Mouse (Mus musculus) embryonic stem cell, embryonic (primary cell): ENCODE results near the gene Tns2.

Experiments used
- CTCF ChIA-PET, 4 experiments: fragments of 300-600 bp in 2 of 4; fragments of 350-600 bp in 2 of 4; sonication (Branson Sonifier 250); formaldehyde crosslinking; loops; one replicate each; lab custom pipeline; 2022; ENCODE audit warnings: inconsistent platforms in 2 of 4; lab: Charles Lee
- POLR2A ChIA-PET, 4 experiments: fragments of 300-600 bp in 2 of 4; fragments of 350-600 bp in 2 of 4; sonication (Branson Sonifier 250); formaldehyde crosslinking; loops; one replicate each; lab custom pipeline; 2022; ENCODE audit warnings: antibody characterized with exemption in 4 of 4, inconsistent platforms in 1 of 4; lab: Charles Lee

Tns2 gene

GRCm38 (mm10) chr15:102111495-102111829, 11.2 kb downstream of the Tns2 start:
- POLR2A ChIA-PET: interaction anchor here in 3 of 4 experiments (0.5 to 3.4 kb wide), 16 partner anchors 10 to 288 kb away, joined by 3 to 15 read pairs (median 4); partner anchors contain the start of genes Eif4b (in 1 of the 3), Soat2 (in 1 of the 3), Tns2 (in 1 of the 3) and Zfp740 (in 1 of the 3)
- CTCF ChIA-PET: interaction anchor here in 3 of 4 experiments (0.5 to 4.9 kb wide), 9 partner anchors 9 to 46 kb away, joined by 3 to 21 read pairs (median 4); partner anchors contain the start of genes Tns2 (in 2 of the 3) and Soat2 (in 1 of the 3)

- CTCF ChIA-PET: interaction anchor here in 2 of 4 experiments (1.8 to 4.9 kb wide), 3 partner anchors 9 to 12 kb away, joined by 6 to 21 read pairs (median 8); partner anchors contain the start of gene Tns2 (in 2 of the 2)
- POLR2A ChIA-PET: interaction anchor here in 3 of 4 experiments (0.5 to 3.4 kb wide), 14 partner anchors 9 to 709 kb away, joined by 3 to 15 read pairs (median 3); partner anchors contain the start of genes Eif4b (in 1 of the 3), Soat2 (in 1 of the 3), Spryd3 (in 1 of the 3) and Tns2 (in 1 of the 3)
These were observed 12.0 kb downstream of the Tns2 start for GRCm38 (mm10) chr15:102112181-102112580.

GRCm38 (mm10) chr15:102112827-102113226, 12.6 kb downstream of the Tns2 start:
- ChIA-PET POLR2A (interaction anchor here in 3 of 4 experiments (0.5 to 3.4 kb wide), 10 partner anchors 10 to 134 kb away, joined by 3 to 15 read pairs (median 4); partner anchors contain the start of genes Spryd3 (in 1 of the 3), Tns2 (in 1 of the 3) and Zfp740 (in 1 of the 3)), CTCF (interaction anchor here in 1 of 4 experiments (1.9 kb wide), 1 partner anchor 12 kb away, joined by 6 read pairs; the partner anchor contains the start of gene Tns2)

DNA sequence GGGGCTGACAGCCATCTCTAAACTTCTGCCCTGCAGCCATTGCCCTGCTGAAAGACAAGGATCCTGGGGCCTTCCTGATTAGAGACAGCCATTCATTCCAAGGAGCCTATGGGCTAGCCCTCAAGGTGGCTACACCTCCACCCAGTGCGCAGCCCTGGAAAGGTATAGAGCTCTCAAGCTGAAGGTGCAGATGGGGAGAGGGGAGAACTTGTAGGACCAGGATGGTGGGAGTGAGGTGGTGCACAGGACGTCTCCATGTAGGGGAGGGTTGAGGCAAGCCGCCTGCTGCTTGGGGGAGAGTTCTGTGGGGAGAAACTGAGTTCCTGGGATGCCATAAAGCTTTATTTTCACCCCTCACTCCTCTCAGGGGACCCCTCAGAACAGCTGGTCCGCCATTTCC, 13.5 kb downstream of the Tns2 start:
- POLR2A ChIA-PET: interaction anchor here in 1 of 4 experiments (3.7 kb wide), 1 partner anchor 9 kb away, joined by 22 read pairs; no protein-coding TSS in a partner anchor
- CTCF ChIA-PET: no interaction called here

DNA sequence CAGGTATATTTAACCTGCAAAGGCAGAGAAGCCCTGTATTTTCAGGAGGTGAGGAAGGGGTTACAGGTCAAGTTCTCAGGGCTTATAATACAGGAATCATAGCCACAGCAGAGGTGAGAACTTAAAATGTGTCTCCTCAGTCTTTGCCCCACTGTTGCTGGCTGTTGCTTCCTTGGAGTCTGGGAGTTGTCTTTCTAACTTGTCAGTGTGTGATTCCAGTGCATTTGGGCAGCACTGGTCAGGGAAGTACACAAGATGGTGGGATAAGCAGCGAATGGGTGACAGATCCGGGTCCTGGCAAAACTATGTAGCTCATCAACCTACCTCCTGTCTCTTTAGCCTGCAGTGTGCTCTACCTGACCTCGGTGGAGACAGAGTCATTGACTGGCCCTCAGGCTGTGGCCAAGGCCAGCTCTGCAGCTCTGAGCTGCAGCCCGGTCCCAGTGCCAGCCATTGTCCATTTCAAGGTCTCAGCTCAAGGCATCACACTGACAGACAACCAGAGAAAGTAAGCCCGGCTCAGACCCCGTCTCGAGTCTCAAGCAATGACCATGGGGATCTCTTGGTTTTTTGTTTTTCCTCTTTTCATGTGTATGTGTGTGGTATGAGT, 14.5 kb downstream of the Tns2 start:
- CTCF ChIA-PET: interaction anchor here in 3 of 4 experiments (0.8 to 2.9 kb wide), 9 partner anchors 8 to 110 kb away, joined by 3 to 21 read pairs (median 4); partner anchors contain the start of genes Spryd3 (in 1 of the 3) and Tns2 (in 1 of the 3)

GRCm38 (mm10) chr15:102115731-102116231, 15.6 kb downstream of the Tns2 start:
- POLR2A ChIA-PET: interaction anchor here (0.5 to 3.7 kb wide), 19 partner anchors 8 to 313 kb away, joined by 3 to 22 read pairs (median 4); partner anchors contain the start of genes Spryd3 (in 3 of the 4), Soat2 (in 1 of the 4) and Tns2 (in 1 of the 4)
- CTCF ChIA-PET: interaction anchor here (0.6 to 2.9 kb wide), 15 partner anchors 9 to 751 kb away, joined by 3 to 21 read pairs (median 4); partner anchors contain the start of genes Tns2 (in 2 of the 4) and Spryd3 (in 1 of the 4)

More for the DNA sequence above, 14.5 kb downstream of the Tns2 start:
- POLR2A ChIA-PET: interaction anchor here in 2 of 4 experiments (0.7 to 3.7 kb wide), 14 partner anchors 7 to 210 kb away, joined by 3 to 22 read pairs (median 6); partner anchors contain the start of genes Eif4b (in 1 of the 2), Soat2 (in 1 of the 2), Spryd3 (in 1 of the 2) and Tns2 (in 1 of the 2)

DNA sequence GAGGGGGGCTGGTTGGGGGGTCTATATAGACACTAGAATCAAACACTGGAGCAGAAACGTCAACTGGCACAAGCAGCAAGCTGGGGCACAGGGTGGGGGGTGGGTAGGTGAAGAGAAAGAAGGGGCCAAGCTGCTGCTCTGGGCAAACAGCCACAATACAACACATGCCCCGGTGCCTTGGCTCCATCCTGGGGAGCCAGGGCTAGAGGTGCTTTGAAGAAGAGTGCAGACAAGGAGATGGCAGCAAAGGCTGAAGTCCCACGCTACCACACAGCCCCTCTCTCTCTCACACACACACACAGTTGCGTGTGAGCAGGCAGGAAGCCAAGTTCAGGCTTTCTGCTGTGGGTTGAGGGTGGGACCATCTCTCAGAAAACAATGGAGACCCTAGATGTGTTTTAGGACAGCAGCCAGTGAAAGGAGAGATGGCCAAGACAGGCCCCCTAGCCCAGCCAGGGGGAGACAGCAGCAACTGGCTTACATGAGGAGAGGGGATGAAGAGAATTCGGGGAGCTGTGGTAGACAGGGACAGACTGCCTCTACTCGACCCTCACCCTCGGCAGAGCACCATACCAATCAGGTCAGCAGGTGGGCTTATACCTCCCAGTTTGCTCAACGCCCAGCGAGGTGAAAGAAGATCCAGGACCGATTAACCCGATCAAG, 16.7 kb downstream of the Tns2 start:
- ChIA-PET CTCF (interaction anchor here in 3 of 4 experiments (0.6 to 2.9 kb wide), 10 partner anchors 8 to 1114 kb away, joined by 3 to 21 read pairs (median 4); partner anchors contain the start of genes Tns2 (in 2 of the 3) and Spryd3 (in 1 of the 3)), POLR2A (interaction anchor here in 3 of 4 experiments (0.6 to 3.7 kb wide), 13 partner anchors 8 to 406 kb away, joined by 3 to 22 read pairs (median 6); partner anchors contain the start of genes Spryd3 (in 1 of the 3) and Tns2 (in 1 of the 3))

DNA sequence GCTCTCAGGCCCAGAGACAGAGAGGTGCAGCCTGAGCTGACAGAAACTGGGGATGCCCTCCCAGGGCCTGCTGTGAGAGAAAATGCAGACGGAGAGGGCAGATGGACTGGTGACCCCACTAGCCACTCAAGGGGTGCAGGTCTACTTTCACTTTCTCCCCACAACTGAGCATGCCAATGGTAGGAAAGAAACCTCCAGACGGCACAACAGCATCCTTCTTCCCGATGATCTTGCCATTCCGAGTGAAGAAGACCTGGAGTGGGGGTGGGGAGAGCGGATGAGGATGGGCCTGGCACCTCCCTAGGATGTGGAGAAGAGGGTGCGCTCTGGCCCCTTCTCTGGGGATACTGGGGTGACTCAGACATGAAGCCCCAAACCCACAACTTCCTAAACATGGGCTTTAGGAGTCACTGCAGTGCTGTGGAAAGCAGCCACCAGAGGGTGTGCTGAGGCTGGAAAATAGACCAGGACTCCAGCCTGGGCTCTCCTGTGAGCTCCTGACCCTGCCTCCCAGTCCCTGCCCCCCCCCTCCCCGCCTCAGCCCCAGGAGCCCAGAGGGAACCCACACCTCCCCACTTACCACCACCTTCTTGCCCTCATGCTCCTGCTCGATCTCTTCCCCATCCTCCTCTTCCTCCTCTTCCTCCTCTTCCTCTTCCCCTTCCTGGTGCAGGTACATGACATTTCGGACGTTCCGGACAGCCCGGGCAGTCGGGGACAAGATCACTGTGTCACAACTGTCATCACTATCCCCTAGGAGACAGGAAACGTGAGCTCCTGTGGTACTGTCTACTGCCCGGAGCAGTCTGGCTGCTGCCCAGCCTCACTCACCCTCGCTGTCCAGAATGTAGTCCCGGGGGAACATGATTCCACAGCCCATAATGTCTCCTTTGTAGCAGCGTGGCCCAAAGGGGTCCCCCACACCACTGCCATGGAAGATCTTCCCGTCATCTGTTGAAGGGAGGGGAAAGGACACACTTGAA, 17.5 kb downstream of the Tns2 start:
- ChIA-PET CTCF (interaction anchor here (0.5 to 2.4 kb wide), 8 partner anchors 8 to 841 kb away, joined by 3 to 11 read pairs (median 3); partner anchors contain the start of gene Spryd3 (in 1 of the 4)), POLR2A (interaction anchor here in 2 of 4 experiments (0.9 to 1.3 kb wide), 7 partner anchors 9 to 18 kb away, joined by 3 to 5 read pairs (median 4); partner anchors contain the start of gene Spryd3 (in 1 of the 2))

GRCm38 (mm10) chr15:102118591-102118990, 18.4 kb downstream of the Tns2 start:
- POLR2A ChIA-PET: interaction anchor here in 2 of 4 experiments (0.9 to 1.3 kb wide), 5 partner anchors 9 to 18 kb away, joined by 3 to 5 read pairs (median 4); partner anchors contain the start of gene Spryd3 (in 1 of the 2)
- CTCF ChIA-PET: interaction anchor here in 3 of 4 experiments (0.5 to 2.4 kb wide), 7 partner anchors 8 to 842 kb away, joined by 3 to 11 read pairs (median 3); no protein-coding TSS in a partner anchor

- POLR2A ChIA-PET: interaction anchor here in 2 of 4 experiments (0.7 to 1.4 kb wide), 5 partner anchors 13 to 115 kb away, joined by 3 to 8 read pairs (median 3); partner anchors contain the start of genes Soat2 (in 1 of the 2) and Spryd3 (in 1 of the 2)
- CTCF ChIA-PET: interaction anchor here (0.6 to 3.5 kb wide), 6 partner anchors 9 to 231 kb away, joined by 3 to 21 read pairs (median 11); partner anchors contain the start of genes Aaas (in 1 of the 4) and Tns2 (in 1 of the 4)
These were observed 19.1 kb downstream of the Tns2 start for GRCm38 (mm10) chr15:102119121-102119830.

GRCm38 (mm10) chr15:102119831-102120170, 19.6 kb downstream of the Tns2 start:
- CTCF ChIA-PET: interaction anchor here (0.6 to 3.5 kb wide), 6 partner anchors 10 to 231 kb away, joined by 3 to 21 read pairs (median 8); partner anchors contain the start of genes Aaas (in 1 of the 4) and Tns2 (in 1 of the 4)
- POLR2A ChIA-PET: interaction anchor here in 3 of 4 experiments (0.5 to 1.6 kb wide), 7 partner anchors 14 to 114 kb away, joined by 3 to 10 read pairs (median 3); partner anchors contain the start of gene Soat2 (in 2 of the 3)

DNA sequence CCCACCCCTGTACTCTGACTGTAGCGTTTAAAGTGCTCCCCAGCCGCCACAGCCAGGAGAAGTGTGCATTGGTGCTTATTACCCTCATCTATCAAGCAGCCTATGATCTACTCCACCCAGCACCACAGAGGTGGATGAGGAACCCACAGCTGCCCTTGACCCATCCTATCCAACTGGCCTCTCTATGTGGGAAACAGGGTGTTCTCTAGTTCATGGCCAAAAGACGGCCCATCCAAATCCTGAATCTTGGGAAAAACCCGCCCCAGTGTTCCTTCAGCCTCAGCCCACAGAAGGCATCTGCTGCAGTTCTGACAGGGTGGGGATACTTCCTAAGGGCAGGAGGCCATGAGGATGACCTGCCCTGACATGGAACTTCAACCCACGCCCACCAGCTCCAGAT, 20.3 kb downstream of the Tns2 start:
- CTCF ChIA-PET: interaction anchor here in 3 of 4 experiments (1.1 to 3.5 kb wide), 5 partner anchors 11 to 20 kb away, joined by 3 to 21 read pairs (median 11); partner anchors contain the start of gene Tns2 (in 1 of the 3)
- POLR2A ChIA-PET: interaction anchor here in 3 of 4 experiments (0.8 to 1.7 kb wide), 6 partner anchors 11 to 41 kb away, joined by 3 to 5 read pairs (median 3); partner anchors contain the start of genes Soat2 (in 1 of the 3) and Spryd3 (in 1 of the 3)

DNA sequence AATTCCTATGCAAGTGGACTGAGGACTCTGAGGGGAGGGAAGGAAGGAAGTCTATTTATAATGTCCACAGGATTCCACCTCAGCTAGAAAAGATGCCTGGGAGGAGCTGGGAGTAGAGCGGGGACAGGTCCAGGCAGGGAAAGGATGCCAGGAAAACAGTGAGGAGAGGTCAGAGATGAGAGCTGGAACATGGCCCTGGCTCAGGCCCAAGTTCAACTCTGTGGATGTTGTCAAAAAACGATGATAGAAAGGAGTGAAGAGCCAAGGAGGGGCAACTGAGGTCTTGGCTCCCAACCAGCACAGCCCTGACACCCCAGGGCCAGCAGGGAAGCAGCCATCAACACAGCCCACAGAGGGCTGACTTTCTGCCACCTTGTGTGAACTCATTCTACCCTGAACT, 26.1 kb downstream of the Tns2 start:
- ChIA-PET POLR2A (interaction anchor here in 1 of 4 experiments (1.0 to 1.9 kb wide), 4 partner anchors 9 to 17 kb away, joined by 3 to 9 read pairs (median 4); partner anchors contain the start of gene Spryd3), CTCF (interaction anchor here in 2 of 4 experiments (1.5 to 3.2 kb wide), 2 partner anchors 10 to 19 kb away, joined by 4 to 8 read pairs; partner anchors contain the start of gene Spryd3 (in 1 of the 2))

GRCm38 (mm10) chr15:102133314-102133713, 33.1 kb downstream of the Tns2 start:
- ChIA-PET CTCF (interaction anchor here in 1 of 4 experiments (1.0 kb wide), 1 partner anchor 24 kb away, joined by 3 read pairs; no protein-coding TSS in a partner anchor), POLR2A (interaction anchor here in 1 of 4 experiments (1.5 kb wide), 1 partner anchor 17 kb away, joined by 4 read pairs; the partner anchor contains the start of gene Soat2)
